Mouse (Mus musculus) ES-E14 (cell line): ENCODE data around the gene Hsph1. TPM values are rescaled to one million over a fixed set of nuclear protein-coding genes. Genes with fewer than 3 reads are reported as not detected.

Source experiments
- DNase-seq: peaks from one replicate; pipeline ENCODE4 v3.0.0-alpha.2; 2013; ENCODE audit warnings: low read depth, low spot score
- H3K27ac ChIP-seq: 2 replicates; pipeline ENCODE4 v1.5.1; 2012; ENCODE audit warnings: low read depth, mild to moderate bottlenecking, low read length, moderate library complexity, mixed read lengths; ENCODE audit not compliant: poor library complexity, insufficient read depth, severe bottlenecking
- H3K36me3 ChIP-seq: 2 replicates; pipeline ENCODE4 v1.6.1; 2012; ENCODE audit warnings: mild to moderate bottlenecking, low read length, moderate library complexity, mixed read lengths; ENCODE audit not compliant: control insufficient read depth, poor library complexity, insufficient read depth, severe bottlenecking
- H3K4me1 ChIP-seq, 2 experiments: fragments of 150-350 bp in 1 of 2; sonication (generic) in 1 of 2; 2 replicates each; pipeline ENCODE4 v1.6.1; 2012; ENCODE audit warnings: low read length in 2 of 2, mild to moderate bottlenecking in 1 of 2, mixed read lengths in 1 of 2; ENCODE audit not compliant: control insufficient read depth in 2 of 2, insufficient read depth in 2 of 2, poor library complexity in 1 of 2
- H3K4me3 ChIP-seq, 2 experiments: fragments of 150-350 bp in 1 of 2; sonication (generic) in 1 of 2; 2 replicates each; pipeline ENCODE4 v1.5.1; 2012; ENCODE audit warnings: low read length in 2 of 2, low read depth in 1 of 2, mild to moderate bottlenecking in 1 of 2, mixed read lengths in 1 of 2; ENCODE audit not compliant: insufficient read depth in 1 of 2, poor library complexity in 1 of 2, severe bottlenecking in 1 of 2
- H3K9ac ChIP-seq: 2 replicates; pipeline ENCODE4 v1.6.1; 2012; ENCODE audit warnings: low read depth, mild to moderate bottlenecking, low read length, mixed read lengths; ENCODE audit not compliant: poor library complexity, insufficient read depth, severe bottlenecking
- H3K9me3 ChIP-seq: fragments of 150-350 bp; sonication (generic); 2 replicates; pipeline ENCODE4 v1.6.1; 2012; ENCODE audit warnings: low read depth, mild to moderate bottlenecking, low read length; ENCODE audit not compliant: control insufficient read depth, insufficient read depth
- CHD2 ChIP-seq: IDR thresholded peaks from 2 replicates; pipeline ENCODE4 v1.6.1; 2014; ENCODE audit warnings: mild to moderate bottlenecking, low read depth, low read length, inconsistent platforms
- HCFC1 ChIP-seq: IDR thresholded peaks from 2 replicates; pipeline ENCODE4 v1.6.1; 2012; ENCODE audit warnings: low read length, inconsistent platforms, borderline replicate concordance; ENCODE audit not compliant: insufficient read depth
- MAFK ChIP-seq: IDR thresholded peaks from 2 replicates; pipeline ENCODE4 v1.6.1; 2014; ENCODE audit warnings: mild to moderate bottlenecking, low read depth, low read length, inconsistent platforms; ENCODE audit not compliant: insufficient read depth
- ZC3H11A ChIP-seq: IDR thresholded peaks from 2 replicates; pipeline ENCODE4 v1.6.1; 2012; ENCODE audit warnings: low read depth, mild to moderate bottlenecking, inconsistent platforms, low read length, borderline replicate concordance
- ZNF384 ChIP-seq: IDR thresholded peaks from 2 replicates; pipeline ENCODE4 v1.6.1; 2012; ENCODE audit warnings: low read depth, low read length, inconsistent platforms
- in situ Hi-C, 2 experiments: fragments of 600-800 bp; cut with MboI; formaldehyde crosslinking; loops; one replicate each; pipeline ENCODE4 v1.15.1; 2025; ENCODE audit warnings: low sequenced_read_pairs in 2 of 2, inconsistent platforms in 1 of 2; ENCODE audit not compliant: unreplicated experiment in 2 of 2
- total RNA-seq: library from RNA; depleted of rRNA; stranded (reverse); fragments of 300-350 nt; gene quantifications from 2 replicates; pipeline ENCODE4 v1.2.3, GENCODE M21; 2012

Gene Hsph1
- total RNA-seq, 1 experiment = 98.3 TPM

GRCm38 (mm10) chr5:149634409-149635035 lies 1.7 kb downstream of the Hsph1 start:
- Histone ChIP-seq H3K4me1 (peaks cover 0 to 8% of the 10 kb centered on the region in 2 experiments; a peak in 2 of 4 replicates), H3K27ac (no peak overlapping the region), H3K9me3 (no peaks in the 10 kb centered on the region), H3K9ac (peak overlapping the region; percentile 89), H3K4me3 (peak overlapping the region; percentile 79 to 86), H3K36me3 (peaks cover 41% of the 10 kb centered on the region)
- in situ Hi-C loops = no loop called here
- no peak for TF ChIP-seq HCFC1
- TF ChIP-seq MAFK = no peak
- TF ChIP-seq ZNF384 = no peak
- no peak for TF ChIP-seq CHD2
- no peak for TF ChIP-seq ZC3H11A
- DNase-seq = no peak

- Histone ChIP-seq H3K9ac (no peak overlapping the region), H3K4me1 (peaks cover 0 to 5% of the 10 kb centered on the region in 2 experiments; a peak in 2 of 4 replicates), H3K27ac (no peak overlapping the region), H3K36me3 (peaks cover 76% of the 10 kb centered on the region), H3K9me3 (no peaks in the 10 kb centered on the region), H3K4me3 (no peak overlapping the region)
- in situ Hi-C loops = no loop called here
- peak; percentile 35; the same call in 1 of the 2 replicates for TF ChIP-seq MAFK
- TF ChIP-seq ZNF384 = no peak
- TF ChIP-seq CHD2 = no peak
- no peak for TF ChIP-seq ZC3H11A
- TF ChIP-seq HCFC1 = no peak
- DNase-seq = no peak
Observed at GRCm38 (mm10) chr5:149625547-149625946, 10.6 kb downstream of the Hsph1 start.

GRCm38 (mm10) chr5:149623815-149624675 lies 12.1 kb downstream of the Hsph1 start:
- H3K27ac ChIP-seq = no peak overlapping the region
- H3K9ac ChIP-seq = no peak overlapping the region
- no peak for TF ChIP-seq ZC3H11A
- peak; percentile 62 for TF ChIP-seq MAFK
- TF ChIP-seq HCFC1 = no peak
- TF ChIP-seq CHD2 = no peak
- no peak for DNase-seq
- H3K36me3 ChIP-seq = peaks cover 72% of the 10 kb centered on the region
- no peak overlapping the region for H3K4me3 ChIP-seq
- H3K4me1 ChIP-seq = peaks cover 0 to 5% of the 10 kb centered on the region in 2 experiments; a peak in 2 of 4 replicates
- no peaks in the 10 kb centered on the region for H3K9me3 ChIP-seq
- in situ Hi-C loops = no loop called here

- Histone ChIP-seq H3K9ac (no peak overlapping the region), H3K4me3 (no peak overlapping the region), H3K36me3 (peaks cover 77% of the 10 kb centered on the region), H3K27ac (no peak overlapping the region), H3K4me1 (peaks cover 0 to 5% of the 10 kb centered on the region in 2 experiments; a peak in 2 of 4 replicates), H3K9me3 (no peaks in the 10 kb centered on the region)
- TF ChIP-seq ZNF384 (no peak), CHD2 (no peak), ZC3H11A (no peak)
- no peak for DNase-seq
- in situ Hi-C loops = no loop called here
Observed at GRCm38 (mm10) chr5:149622644-149623043, 13.5 kb downstream of the Hsph1 start.
